Mouse (Mus musculus) kidney, adult 2 months (tissue): ENCODE data around the gene Acad10. TPM values are rescaled to one million over a fixed set of nuclear protein-coding genes. Genes with fewer than 3 reads are reported as not detected.
A peak's percentile ranks its signal among the peaks of the same experiment; 100 is the strongest.

ENCODE experiments used
- DNase-seq: peaks from one replicate; pipeline ENCODE4 v3.0.0; 2021
- H3K27ac ChIP-seq: fragments of 200-500 bp; 2 replicates; pipeline ENCODE4 v1.5.1; 2012; ENCODE audit warnings: low read depth, low read length, control low read depth, inconsistent platforms; ENCODE audit not compliant: insufficient read depth
- H3K27me3 ChIP-seq: fragments of 200-500 bp; replicated peaks from 2 replicates; pipeline ENCODE4 v1.6.1; 2012; ENCODE audit warnings: mild to moderate bottlenecking, moderate library complexity, low read length, inconsistent platforms; ENCODE audit not compliant: control insufficient read depth, insufficient read depth
- H3K36me3 ChIP-seq: fragments of 200-500 bp; 2 replicates; pipeline ENCODE4 v1.6.1; 2012; ENCODE audit warnings: mild to moderate bottlenecking, moderate library complexity, low read length, inconsistent platforms; ENCODE audit not compliant: control insufficient read depth, insufficient read depth
- H3K4me1 ChIP-seq: fragments of 200-500 bp; 2 replicates; pipeline ENCODE4 v1.6.1; 2011; ENCODE audit warnings: low read length; ENCODE audit not compliant: control insufficient read depth, insufficient read depth
- H3K4me3 ChIP-seq: fragments of 200-500 bp; 2 replicates; pipeline ENCODE4 v1.5.1; 2011; ENCODE audit warnings: mild to moderate bottlenecking, low read depth, low read length, control low read depth; ENCODE audit not compliant: insufficient read depth
- CTCF ChIP-seq: fragments of 200-500 bp; conservative IDR thresholded peaks from 2 replicates; pipeline ENCODE4 v1.5.1; 2011; ENCODE audit warnings: low read depth, mild to moderate bottlenecking, control low read depth, low read length, moderate library complexity, mixed read lengths; ENCODE audit not compliant: insufficient read depth, insufficient read length
- POLR2A ChIP-seq: fragments of 200-500 bp; IDR thresholded peaks from one replicate; pipeline ENCODE4 v1.6.1; 2011; ENCODE audit warnings: low read depth, low read length, control low read depth
- WGBS: fragments of 180-500 bp; shearing (Covaris S2); methylation state at CpG from one replicate; pipeline ENCODE4 v1.1.7; 2018; 5-methylcytosine and 5-hydroxymethylcytosine counted together
- polyA plus RNA-seq: library from polyadenylated mRNA; depleted of rRNA; stranded (reverse); fragments of >200 nt; gene quantifications from 2 replicates; pipeline ENCODE4 v1.2.3, GENCODE M21; 2012; rRNA removed

Acad10 gene
- polyA plus RNA-seq, 1 experiment, result 55.9 TPM

- peak; percentile 99 for DNase-seq
- TF ChIP-seq POLR2A (no peak), CTCF (peak; percentile 83)
- Histone ChIP-seq H3K36me3 (peaks cover 2% of the 10 kb centered on the region; the same call in 1 of the 2 replicates), H3K27ac (peak overlapping the region; percentile 94), H3K4me1 (peaks cover 13% of the 10 kb centered on the region), H3K4me3 (peak overlapping the region; percentile 3; the same call in 1 of the 2 replicates), H3K27me3 (no peaks in the 10 kb centered on the region)
- WGBS, result 22% methylated on average over 12 of the region's 12 CpGs
Observed at GRCm38 (mm10) chr5:121583765-121584501, 76.4 kb downstream of the Acad10 start.

DNA sequence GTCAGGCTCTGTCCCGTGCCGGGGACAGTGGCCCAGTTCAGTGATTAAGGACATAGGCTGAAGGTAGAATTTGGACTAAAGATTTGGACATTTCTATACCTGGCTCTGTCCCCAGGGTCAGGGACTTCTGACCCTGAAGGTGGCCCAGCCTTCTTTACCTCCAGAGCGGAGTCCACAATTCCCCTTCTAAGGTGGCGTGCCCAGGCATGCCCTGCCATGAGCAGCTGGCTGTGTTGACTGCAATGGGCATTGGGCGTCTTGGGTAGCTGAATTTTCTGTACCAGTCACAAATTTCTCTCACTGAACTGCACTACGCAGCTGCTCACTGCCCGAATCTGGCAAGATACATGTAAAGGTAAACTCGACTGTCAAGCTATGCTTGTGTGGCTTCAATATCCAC, 78.4 kb downstream of the Acad10 start:
- WGBS, result 80% methylated on average over 8 of the region's 8 CpGs
- H3K27ac ChIP-seq, result no peak overlapping the region

DNA sequence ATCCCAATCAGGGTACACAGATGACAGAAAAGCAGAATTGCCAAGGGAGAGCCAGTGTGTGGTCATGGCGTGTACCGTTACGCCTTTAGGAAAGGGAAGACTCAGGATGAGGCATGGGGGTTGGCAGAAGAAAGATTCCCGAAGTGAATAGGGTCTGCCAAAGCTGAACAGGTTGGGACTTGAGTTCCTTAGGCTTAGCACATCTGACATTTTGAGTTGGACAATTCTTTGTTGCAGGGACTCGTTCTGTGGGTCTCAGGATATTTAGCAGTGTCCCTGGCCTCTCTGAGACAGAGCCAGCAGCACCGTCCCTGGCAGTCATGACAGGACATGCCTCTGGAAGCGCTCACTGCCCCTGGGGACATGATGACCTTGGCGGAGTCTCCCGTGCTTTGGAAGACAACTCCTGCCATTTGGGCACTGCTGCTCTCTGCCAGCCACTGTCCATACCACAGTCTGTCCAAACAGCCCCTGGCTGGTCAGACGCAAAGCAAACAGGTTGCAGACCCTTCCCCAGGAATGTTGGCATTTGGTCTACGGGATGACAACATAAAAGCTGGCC, 83.3 kb downstream of the Acad10 start:
- no peak for TF ChIP-seq POLR2A
- TF ChIP-seq CTCF, result no peak
- no peak for DNase-seq
- no peaks in the 10 kb centered on the region for H3K4me1 ChIP-seq
- WGBS, result 73% methylated on average over 11 of the region's 11 CpGs
- peaks cover 2% of the 10 kb centered on the region; the same call in 1 of the 2 replicates for H3K36me3 ChIP-seq
- H3K27ac ChIP-seq, result no peak overlapping the region
- H3K27me3 ChIP-seq, result no peaks in the 10 kb centered on the region
- no peak overlapping the region for H3K4me3 ChIP-seq

More for the DNA sequence above, 78.4 kb downstream of the Acad10 start:
- peaks cover 2% of the 10 kb centered on the region; the same call in 1 of the 2 replicates for H3K36me3 ChIP-seq
- no peak for DNase-seq
- no peak overlapping the region for H3K4me3 ChIP-seq
- H3K27me3 ChIP-seq, result no peaks in the 10 kb centered on the region
- H3K4me1 ChIP-seq, result peaks cover 13% of the 10 kb centered on the region
- TF ChIP-seq CTCF (no peak), POLR2A (no peak)

- Histone ChIP-seq H3K27ac (no peak overlapping the region), H3K27me3 (no peaks in the 10 kb centered on the region), H3K36me3 (peaks cover 2% of the 10 kb centered on the region; the same call in 1 of the 2 replicates), H3K4me3 (no peak overlapping the region), H3K4me1 (no peaks in the 10 kb centered on the region)
- DNase-seq, result no peak
- TF ChIP-seq CTCF (no peak), POLR2A (no peak)
- WGBS, result 96% methylated on average over 11 of the region's 11 CpGs
Observed at GRCm38 (mm10) chr5:121575867-121576266, 84.4 kb downstream of the Acad10 start.

- no peak for TF ChIP-seq CTCF
- no peak for TF ChIP-seq POLR2A
- no peak overlapping the region for H3K4me3 ChIP-seq
- DNase-seq, result no peak
- H3K27me3 ChIP-seq, result no peaks in the 10 kb centered on the region
- H3K36me3 ChIP-seq, result no peaks in the 10 kb centered on the region
- no peaks in the 10 kb centered on the region; the same call in 1 of the 2 replicates for H3K4me1 ChIP-seq
- WGBS, result 76% methylated on average over 13 of the region's 13 CpGs
- no peak overlapping the region for H3K27ac ChIP-seq
Observed at GRCm38 (mm10) chr5:121574145-121574544, 86.2 kb downstream of the Acad10 start.

Other genes with a start within 250 kb of the Acad10 start
- 147 and 171 TPM in 2 replicates for gene Tmem116, start 208.6 kb downstream of the Acad10 start, polyA plus RNA-seq
- 56.7 and 77.8 TPM in 2 replicates for gene Erp29, start 208.0 kb downstream of the Acad10 start, polyA plus RNA-seq
- not detected in 2 replicates for gene Adam1b, start 157.1 kb downstream of the Acad10 start, polyA plus RNA-seq
- gene Adam1a, start 115.0 kb downstream of the Acad10 start, polyA plus RNA-seq, result 2.0 and 2.2 TPM in 2 replicates
- 0.13 TPM in 1 of 2 replicates, not detected in the other for gene Gm42878, start 115.0 kb downstream of the Acad10 start, polyA plus RNA-seq
- gene Mapkapk5, start 114.6 kb downstream of the Acad10 start, polyA plus RNA-seq, result 32.6 and 36.6 TPM in 2 replicates
- 1,369 and 1,431 TPM in 2 replicates for gene Aldh2, start 66.7 kb downstream of the Acad10 start, polyA plus RNA-seq
- gene Acad12, start 41.6 kb downstream of the Acad10 start, polyA plus RNA-seq, result 47.0 and 51.4 TPM in 2 replicates
- gene Brap, start within 50 bp of the Acad10 start, polyA plus RNA-seq, result 44.0 and 50.1 TPM in 2 replicates
- 111 and 112 TPM in 2 replicates for gene Atxn2, start 50.8 kb upstream of the Acad10 start, polyA plus RNA-seq
- gene Sh2b3, start 177.1 kb upstream of the Acad10 start, polyA plus RNA-seq, result 19.7 and 20.8 TPM in 2 replicates
- gene Pheta1, start 188.5 kb upstream of the Acad10 start, polyA plus RNA-seq, result 19.1 and 23.4 TPM in 2 replicates